Mouse (Mus musculus): Measurements from ENCODE around the gene Dclk2.

Dclk2 gene

GRCm38 (mm10) chr3:86759383-86759782 lies 161.3 kb downstream of the Dclk2 start:
- no peak for ATAC-seq (ENCODE audit: low TSS enrichment)

- ATAC-seq (ENCODE audit: low TSS enrichment) = no peak
Measured at GRCm38 (mm10) chr3:86758727-86759126, 161.9 kb downstream of the Dclk2 start.

GRCm38 (mm10) chr3:86756548-86756947 lies 164.1 kb downstream of the Dclk2 start:
- no peak for ATAC-seq (ENCODE audit: low TSS enrichment)

- ATAC-seq (ENCODE audit: low TSS enrichment) = no peak
Measured at GRCm38 (mm10) chr3:86754595-86755557, 165.8 kb downstream of the Dclk2 start.

GRCm38 (mm10) chr3:86754178-86754577 lies 166.5 kb downstream of the Dclk2 start:
- ATAC-seq (ENCODE audit: low TSS enrichment) = no peak

GRCm38 (mm10) chr3:86750652-86751051 lies 170.0 kb downstream of the Dclk2 start:
- ATAC-seq (ENCODE audit: low TSS enrichment) = no peak

- ATAC-seq (ENCODE audit: low TSS enrichment) = no peak
Measured at GRCm38 (mm10) chr3:86745769-86746512, 174.7 kb downstream of the Dclk2 start.

- ATAC-seq (ENCODE audit: low TSS enrichment) = no peak
Measured at GRCm38 (mm10) chr3:86745348-86745747, 175.3 kb downstream of the Dclk2 start.

- ATAC-seq (ENCODE audit: low TSS enrichment) = no peak
Measured at GRCm38 (mm10) chr3:86739745-86740144, 180.9 kb downstream of the Dclk2 start.

- ATAC-seq (ENCODE audit: low TSS enrichment) = no peak
Measured at GRCm38 (mm10) chr3:86738831-86739230, 181.8 kb downstream of the Dclk2 start.

Data from frontal cortex, adult (tissue).